Mouse (Mus musculus): ENCODE results near the gene Tmem108.

DNA sequence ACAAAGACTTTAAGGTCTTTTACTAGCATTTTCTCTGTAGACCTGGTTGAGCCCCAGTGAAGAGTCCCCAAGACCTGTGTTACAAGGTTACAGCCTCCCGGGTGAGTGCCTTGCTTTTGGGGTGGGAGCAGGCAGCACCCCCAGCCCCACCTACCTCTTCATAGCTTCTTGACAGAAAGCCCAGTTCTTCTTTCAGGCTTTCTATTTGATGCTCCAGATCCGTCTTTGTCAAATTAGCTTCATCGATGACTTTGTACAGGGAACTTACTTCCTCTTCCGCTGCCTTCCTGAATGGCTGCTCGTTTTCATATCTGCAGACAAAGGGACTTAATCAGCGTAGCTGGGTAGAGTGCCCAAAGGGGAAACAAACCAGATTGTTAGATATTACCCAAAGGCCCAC, 312.0 kb downstream of the Tmem108 start:
- TF ChIP-seq CTCF (IDR thresholded peaks at IDR 0.05; ENCODE audit: borderline replicate concordance, control insufficient read depth, extremely low read depth, insufficient read depth, low read length, poor library complexity), result no peak
- no peak for TF ChIP-seq POLR2A (IDR thresholded peaks at IDR 0.05; ENCODE audit: control insufficient read depth, extremely low read depth, insufficient read depth, low read length, poor library complexity)

Measured in thymus, adult 2 months (tissue).